Mouse (Mus musculus): ENCODE measurements around the gene Dis3l. TPM values are rescaled to one million over a fixed set of nuclear protein-coding genes. Genes with fewer than 3 reads are reported as not detected.

The Dis3l gene
- 17.9 TPM for total RNA-seq (2023)

GRCm38 (mm10) chr9:64341254-64341566, at the start of gene Dis3l:
Gene Dis3l (minus strand): TSS chr9:64341288.

GRCm38 (mm10) chr9:64385511-64386465, 44.7 kb upstream of the Dis3l start, which contains the start of gene Megf11:
Gene Megf11 (plus strand): TSS chr9:64385626.

GRCm38 (mm10) chr9:64281105-64281780, 59.8 kb downstream of the Dis3l start, which contains the start of gene Tipin:
Gene Tipin (plus strand): TSS chr9:64281581.

Other genes with a start within 250 kb of the Dis3l start
- not detected for gene Lctl, start 224.1 kb downstream of the Dis3l start, total RNA-seq (2023)
- gene Zwilch, start 168.2 kb downstream of the Dis3l start, total RNA-seq (2023): 3.4 TPM
- gene Rpl4, start 167.9 kb downstream of the Dis3l start, total RNA-seq (2023): 2,248 TPM
- 19.4 TPM for gene Snapc5, start 162.0 kb downstream of the Dis3l start, total RNA-seq (2023)
- 0.94 TPM for gene Uchl4, start 106.1 kb downstream of the Dis3l start, total RNA-seq (2023)
- 54.1 TPM for gene Map2k1, start 87.7 kb downstream of the Dis3l start, total RNA-seq (2023)
- 16.9 TPM for gene Tipin, start 59.7 kb downstream of the Dis3l start, total RNA-seq (2023)
- not detected for gene Megf11, start 44.3 kb upstream of the Dis3l start, total RNA-seq (2023)

All from CD4-positive naive resting alpha-beta T cell, adult 76 days (primary cell).